Mouse (Mus musculus) urinary bladder, postnatal 14 days (tissue): ENCODE data around the gene Tcte3.
"Not testable (repeated sequence)": the region's sequence is repeated elsewhere in the genome, so short reads cannot be mapped to it uniquely, and the experiment has no call there.

Experiments used
- DNase-seq: peaks from one replicate; pipeline ENCODE4 v3.0.0; 2021; ENCODE audit warnings: low spot score

The Tcte3 gene

GRCm38 (mm10) chr17:15031414-15031813, 9.9 kb downstream of the Tcte3 start:
- DNase-seq: not testable (repeated sequence)

- not testable (repeated sequence) for DNase-seq
Measured at GRCm38 (mm10) chr17:15025513-15025912, 15.8 kb downstream of the Tcte3 start.

- DNase-seq: not testable (repeated sequence)
Measured at GRCm38 (mm10) chr17:15024502-15025193, 16.6 kb downstream of the Tcte3 start.

- not testable (repeated sequence) for DNase-seq
Measured at GRCm38 (mm10) chr17:15023878-15024492, 17.3 kb downstream of the Tcte3 start.

DNA sequence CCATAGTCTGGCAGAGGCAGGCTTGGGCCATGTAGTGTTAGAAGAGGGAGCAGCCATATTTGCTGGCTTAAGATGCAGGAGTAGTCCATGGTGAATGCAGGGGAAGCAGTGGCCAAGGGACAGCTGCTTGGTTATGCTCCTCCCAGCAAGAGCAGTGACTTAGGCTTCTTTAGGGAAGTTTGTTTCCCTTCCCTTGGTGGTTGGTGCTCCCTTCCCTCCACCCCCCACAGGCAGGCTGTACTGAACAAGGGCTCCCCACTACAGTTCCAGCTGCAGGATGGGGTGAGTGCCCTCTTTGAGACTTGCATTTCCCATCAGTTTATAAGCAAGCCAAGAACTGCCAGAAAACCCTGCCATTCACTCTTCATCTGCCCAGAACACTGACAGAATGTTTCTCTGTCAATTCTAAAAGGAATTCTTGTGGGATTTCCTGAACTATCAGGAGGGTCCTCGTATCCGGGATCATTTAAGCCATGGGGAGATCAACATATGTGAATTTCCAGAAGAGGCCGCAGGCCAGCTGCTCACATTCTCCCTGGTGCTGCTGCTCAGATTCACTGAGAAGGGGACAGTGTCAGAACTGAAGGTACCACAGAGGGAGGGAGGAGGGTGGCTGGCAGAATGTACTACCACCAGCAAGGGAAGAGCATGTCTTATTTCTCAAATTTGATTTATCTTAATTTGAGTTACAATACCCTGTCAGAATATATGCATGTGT, 19.6 kb downstream of the Tcte3 start:
- DNase-seq: peak; percentile 11

DNA sequence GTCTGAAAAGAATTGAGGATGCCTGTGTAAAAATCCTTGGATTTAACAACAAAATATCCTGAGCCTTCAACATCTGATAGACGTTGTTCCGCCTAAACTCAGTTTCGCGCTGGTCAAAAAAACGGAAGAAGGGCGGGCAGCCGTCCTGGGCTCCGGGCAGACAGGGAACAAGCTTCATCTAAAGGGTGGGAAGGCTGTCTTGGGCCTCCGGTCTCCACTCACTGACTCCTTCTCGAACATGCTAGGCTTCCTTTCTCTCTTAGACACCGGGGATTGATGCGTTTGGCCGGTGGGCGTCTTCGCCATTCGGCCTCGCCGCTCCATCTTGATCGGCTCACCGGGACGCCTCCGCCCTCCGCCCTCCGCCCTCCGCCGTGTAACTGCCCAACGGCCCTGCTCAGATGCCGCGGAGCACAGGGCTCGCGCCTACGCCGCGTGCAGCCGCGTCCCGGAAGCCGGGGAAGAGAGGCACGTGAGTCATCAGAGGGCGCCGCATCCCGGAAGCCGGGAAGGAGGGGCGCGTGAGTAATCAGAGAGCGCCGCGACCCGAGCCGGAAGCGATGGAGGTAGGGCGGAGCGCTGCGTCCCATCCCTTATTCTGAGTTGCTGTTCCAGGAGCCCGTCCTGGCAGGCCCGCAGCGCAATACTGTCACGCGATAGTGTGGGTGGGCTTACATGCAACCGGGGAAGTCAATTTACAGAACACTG, 31.4 kb downstream of the Tcte3 start, which contains the start of gene Gm3435:
Gm3435 (plus strand) TSS at position 471 of the 708 bp plus-strand sequence.
- DNase-seq: not testable (repeated sequence)

- not testable (repeated sequence) for DNase-seq
Measured at GRCm38 (mm10) chr17:15009088-15009487, 32.2 kb downstream of the Tcte3 start.

GRCm38 (mm10) chr17:15000047-15000446, 41.2 kb downstream of the Tcte3 start:
- DNase-seq: not testable (repeated sequence)

DNA sequence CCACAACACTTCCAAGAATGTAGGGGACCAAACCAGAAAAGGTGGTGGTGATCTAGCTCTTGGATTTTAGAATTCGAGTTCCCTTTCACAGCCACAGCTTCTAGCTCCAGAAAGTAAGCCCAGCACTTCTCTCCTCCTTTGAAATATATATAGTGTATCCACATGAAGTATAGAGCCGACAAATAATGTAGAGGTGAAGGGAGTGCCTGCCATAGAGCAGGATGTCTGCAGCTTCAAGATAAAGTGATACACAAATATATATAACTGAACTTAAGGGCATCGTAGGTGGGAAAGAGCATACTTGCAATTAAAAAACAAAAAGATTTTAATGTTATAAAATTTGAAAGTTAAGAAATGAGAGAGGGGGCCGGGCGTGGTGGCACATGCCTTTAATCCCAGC, 47.1 kb downstream of the Tcte3 start:
- not testable (repeated sequence) for DNase-seq

DNA sequence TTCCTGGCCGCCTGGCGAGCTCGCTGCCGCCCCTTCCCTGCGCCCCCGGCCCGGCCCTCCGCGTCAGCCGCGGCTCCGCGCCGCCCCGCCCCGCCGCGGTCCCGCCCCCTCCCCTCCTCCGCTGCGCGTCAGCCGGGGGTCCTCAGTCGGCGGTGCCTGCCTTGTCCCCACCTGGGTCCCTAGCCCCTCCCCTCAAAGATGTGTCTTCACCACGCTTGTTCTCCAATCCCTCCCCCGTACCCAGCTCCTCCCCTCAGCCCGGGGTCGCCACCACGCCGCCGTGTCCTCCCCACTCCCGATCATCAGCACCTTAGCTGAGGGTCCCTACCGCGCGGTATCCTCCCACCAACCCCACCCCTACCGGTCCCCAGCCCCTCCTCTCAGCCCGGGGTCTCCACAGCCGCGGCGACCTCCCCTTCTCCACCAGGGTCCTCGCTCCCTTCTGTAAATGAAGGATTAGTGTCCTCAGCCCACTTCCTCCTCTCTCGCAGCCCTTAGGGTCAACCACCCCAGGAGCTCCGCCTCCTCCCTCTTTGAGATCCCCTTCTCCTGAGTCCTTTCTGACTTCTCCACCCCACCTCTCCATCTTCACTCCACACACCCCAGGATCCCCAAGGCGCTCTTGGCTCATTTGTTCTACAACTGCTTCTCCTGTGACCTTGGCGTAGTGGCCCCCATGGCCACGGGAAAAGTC, 48.0 kb downstream of the Tcte3 start:
- DNase-seq: not testable (repeated sequence)

DNA sequence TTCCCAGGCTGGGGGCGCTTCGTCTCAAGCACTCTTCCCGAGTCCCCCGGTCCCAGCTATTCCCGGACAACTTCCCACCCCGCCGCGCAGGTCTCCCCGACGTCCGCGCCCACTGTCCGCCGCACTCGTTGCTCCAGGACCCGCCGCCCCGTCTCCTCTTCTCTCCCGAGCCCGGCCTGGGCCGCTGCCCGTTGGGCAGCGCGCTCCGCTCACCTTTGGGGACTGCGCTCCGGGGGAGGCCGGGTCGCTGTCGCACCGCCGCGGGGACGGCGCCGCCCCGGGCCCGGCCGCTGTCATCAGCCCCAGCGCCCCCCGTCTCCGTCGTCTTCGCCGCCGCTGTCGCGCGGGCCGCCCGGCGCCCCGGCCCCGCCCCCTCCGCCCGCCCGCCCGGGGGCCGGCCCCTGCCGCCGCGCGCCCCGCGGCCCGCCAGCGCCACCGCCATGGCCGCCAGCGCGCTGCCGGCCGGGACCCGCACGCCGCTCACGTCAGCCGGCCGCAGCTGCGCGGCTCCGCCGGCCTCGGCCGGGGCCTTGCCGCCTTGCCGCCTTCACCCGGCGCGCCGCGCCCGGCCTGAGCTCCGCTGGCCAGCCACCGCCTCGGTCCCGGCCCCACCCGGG, 48.7 kb downstream of the Tcte3 start:
- not testable (repeated sequence) for DNase-seq

DNA sequence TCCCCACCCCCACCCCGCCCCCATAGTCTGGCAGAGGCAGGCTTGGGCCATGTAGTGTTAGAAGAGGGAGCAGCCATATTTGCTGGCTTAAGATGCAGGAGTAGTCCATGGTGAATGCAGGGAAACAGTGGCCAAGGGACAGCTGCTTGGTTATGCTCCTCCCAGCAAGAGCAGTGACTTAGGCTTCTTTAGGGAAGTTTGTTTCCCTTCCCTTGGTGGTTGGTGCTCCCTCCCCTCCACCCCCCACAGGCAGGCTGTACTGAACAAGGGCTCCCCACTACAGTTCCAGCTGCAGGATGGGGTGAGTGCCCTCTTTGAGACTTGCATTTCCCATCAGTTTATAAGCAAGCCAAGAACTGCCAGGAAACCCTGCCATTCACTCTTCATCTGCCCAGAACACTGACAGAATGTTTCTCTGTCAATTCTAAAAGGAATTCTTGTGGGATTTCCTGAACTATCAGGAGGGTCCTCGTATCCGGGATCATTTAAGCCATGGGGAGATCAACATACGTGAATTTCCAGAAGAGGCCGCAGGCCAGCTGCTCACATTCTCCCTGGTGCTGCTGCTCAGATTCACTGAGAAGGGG, 51.1 kb downstream of the Tcte3 start:
- DNase-seq: not testable (repeated sequence)

- not testable (repeated sequence) for DNase-seq
Measured at GRCm38 (mm10) chr17:14978362-14979038, 62.8 kb downstream of the Tcte3 start, which contains the start of the genes 9030025P20Rik and Gm3417. Gene 9030025P20Rik (plus strand): TSS chr17:14978468. Gene Gm3417 (minus strand): TSS chr17:14978790.

DNA sequence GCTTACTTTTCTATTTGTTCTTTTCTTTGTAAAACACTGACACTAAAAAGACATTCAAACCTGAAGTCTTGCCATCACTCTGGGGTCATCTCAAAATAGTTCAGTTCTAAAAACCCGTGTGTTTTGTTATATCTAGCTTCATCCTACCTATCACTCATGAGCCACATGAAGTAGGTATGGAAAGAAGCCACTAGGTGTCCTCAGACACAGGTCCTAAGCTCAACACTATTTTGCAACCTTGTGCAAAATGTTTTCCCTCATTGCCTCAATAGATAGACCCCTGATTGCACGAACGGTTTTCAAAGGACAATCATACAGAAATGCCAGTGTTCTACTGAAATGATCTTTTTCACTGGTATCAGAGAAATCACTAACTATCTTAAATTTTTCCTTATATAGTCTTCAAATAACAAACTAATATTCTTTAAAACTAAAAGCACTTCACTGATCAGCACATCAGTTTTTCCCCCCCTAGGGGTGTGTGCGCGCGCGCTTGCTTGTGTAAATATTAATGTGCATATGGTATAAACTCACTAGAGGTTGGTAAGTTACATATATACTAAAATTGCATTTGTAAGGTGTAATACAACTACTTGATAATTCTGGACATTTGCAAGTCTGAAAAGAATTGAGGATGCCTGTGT, 63.4 kb downstream of the Tcte3 start:
- DNase-seq: not testable (repeated sequence)
